Mouse (Mus musculus): ENCODE data around the gene Rbpj. TPM values are rescaled to one million over a fixed set of nuclear protein-coding genes. Genes with fewer than 3 reads are reported as not detected.
"Not testable (repeated sequence)": the region's sequence is repeated elsewhere in the genome, so short reads cannot be mapped to it uniquely, and the experiment has no call there.

Gene Rbpj
- polyA plus RNA-seq, 1 experiment: not detected

- WGBS: 37% methylated on average over 9 of the region's 9 CpGs
- H3K4me1 ChIP-seq (ENCODE audit: control insufficient read depth, insufficient read depth, low read length): no peaks in the 10 kb centered on the region
- H3K4me3 ChIP-seq (ENCODE audit: insufficient read depth, low read depth, low read length): no peak overlapping the region
- H3K27ac ChIP-seq (ENCODE audit: insufficient read depth, low read depth, low read length): no peak overlapping the region
- TF ChIP-seq POLR2A (IDR thresholded peaks at IDR 0.05; ENCODE audit: insufficient read depth, low read depth, low read length) (no peak), CTCF (IDR thresholded peaks at IDR 0.05; ENCODE audit: insufficient read depth, low read depth, low read length) (no peak)
These were observed 81.1 kb downstream of the Rbpj start for GRCm38 (mm10) chr5:53546979-53547472.

GRCm38 (mm10) chr5:53550329-53550728 lies 84.4 kb downstream of the Rbpj start:
- not testable (repeated sequence) for H3K27ac ChIP-seq (ENCODE audit: insufficient read depth, low read depth, low read length); H3K4me3 ChIP-seq (ENCODE audit: insufficient read depth, low read depth, low read length); H3K4me1 ChIP-seq (ENCODE audit: control insufficient read depth, insufficient read depth, low read length)
- WGBS: 100% methylated on average over 1 of the region's 1 CpGs

- Histone ChIP-seq H3K4me1 (ENCODE audit: control insufficient read depth, insufficient read depth, low read length) (no peaks in the 10 kb centered on the region), H3K27ac (ENCODE audit: insufficient read depth, low read depth, low read length) (no peak overlapping the region), H3K4me3 (ENCODE audit: insufficient read depth, low read depth, low read length) (no peak overlapping the region)
- TF ChIP-seq CTCF (IDR thresholded peaks at IDR 0.05; ENCODE audit: insufficient read depth, low read depth, low read length) (no peak), POLR2A (IDR thresholded peaks at IDR 0.05; ENCODE audit: insufficient read depth, low read depth, low read length) (no peak)
- 92% methylated on average over 6 of the region's 6 CpGs for WGBS
These were observed 85.4 kb downstream of the Rbpj start for GRCm38 (mm10) chr5:53551394-53551793.

- Histone ChIP-seq H3K27ac (ENCODE audit: insufficient read depth, low read depth, low read length) (no peak overlapping the region), H3K4me1 (ENCODE audit: control insufficient read depth, insufficient read depth, low read length) (no peaks in the 10 kb centered on the region), H3K4me3 (ENCODE audit: insufficient read depth, low read depth, low read length) (no peak overlapping the region)
- WGBS: 70% methylated on average over 4 of the region's 4 CpGs
- no peak for TF ChIP-seq CTCF (IDR thresholded peaks at IDR 0.05; ENCODE audit: insufficient read depth, low read depth, low read length)
- no peak for TF ChIP-seq POLR2A (IDR thresholded peaks at IDR 0.05; ENCODE audit: insufficient read depth, low read depth, low read length)
These were observed 86.0 kb downstream of the Rbpj start for GRCm38 (mm10) chr5:53551910-53552309.

GRCm38 (mm10) chr5:53553281-53553680 lies 87.3 kb downstream of the Rbpj start:
- TF ChIP-seq CTCF (IDR thresholded peaks at IDR 0.05; ENCODE audit: insufficient read depth, low read depth, low read length): no peak
- no peak for TF ChIP-seq POLR2A (IDR thresholded peaks at IDR 0.05; ENCODE audit: insufficient read depth, low read depth, low read length)
- H3K4me1 ChIP-seq (ENCODE audit: control insufficient read depth, insufficient read depth, low read length): no peaks in the 10 kb centered on the region
- H3K4me3 ChIP-seq (ENCODE audit: insufficient read depth, low read depth, low read length): no peak overlapping the region
- no peak overlapping the region for H3K27ac ChIP-seq (ENCODE audit: insufficient read depth, low read depth, low read length)
- WGBS: 97% methylated on average over 1 of the region's 1 CpGs

GRCm38 (mm10) chr5:53554180-53554579 lies 88.2 kb downstream of the Rbpj start:
- Histone ChIP-seq H3K27ac (ENCODE audit: insufficient read depth, low read depth, low read length) (no peak overlapping the region), H3K4me1 (ENCODE audit: control insufficient read depth, insufficient read depth, low read length) (no peaks in the 10 kb centered on the region), H3K4me3 (ENCODE audit: insufficient read depth, low read depth, low read length) (no peak overlapping the region)
- no peak for TF ChIP-seq POLR2A (IDR thresholded peaks at IDR 0.05; ENCODE audit: insufficient read depth, low read depth, low read length)
- TF ChIP-seq CTCF (IDR thresholded peaks at IDR 0.05; ENCODE audit: insufficient read depth, low read depth, low read length): no peak
- 98% methylated on average over 8 of the region's 8 CpGs for WGBS

GRCm38 (mm10) chr5:53554926-53555325 lies 89.0 kb downstream of the Rbpj start:
- no peak for TF ChIP-seq POLR2A (IDR thresholded peaks at IDR 0.05; ENCODE audit: insufficient read depth, low read depth, low read length)
- no peak for TF ChIP-seq CTCF (IDR thresholded peaks at IDR 0.05; ENCODE audit: insufficient read depth, low read depth, low read length)
- no peak overlapping the region for H3K27ac ChIP-seq (ENCODE audit: insufficient read depth, low read depth, low read length)
- H3K4me3 ChIP-seq (ENCODE audit: insufficient read depth, low read depth, low read length): no peak overlapping the region
- H3K4me1 ChIP-seq (ENCODE audit: control insufficient read depth, insufficient read depth, low read length): no peaks in the 10 kb centered on the region
- WGBS: 94% methylated on average over 4 of the region's 4 CpGs

- H3K4me3 ChIP-seq (ENCODE audit: insufficient read depth, low read depth, low read length): no peak overlapping the region
- TF ChIP-seq POLR2A (IDR thresholded peaks at IDR 0.05; ENCODE audit: insufficient read depth, low read depth, low read length): no peak
- no peak for TF ChIP-seq CTCF (IDR thresholded peaks at IDR 0.05; ENCODE audit: insufficient read depth, low read depth, low read length)
- 92% methylated on average over 8 of the region's 8 CpGs for WGBS
- no peak overlapping the region for H3K27ac ChIP-seq (ENCODE audit: insufficient read depth, low read depth, low read length)
- no peaks in the 10 kb centered on the region for H3K4me1 ChIP-seq (ENCODE audit: control insufficient read depth, insufficient read depth, low read length)
These were observed 89.5 kb downstream of the Rbpj start for GRCm38 (mm10) chr5:53555474-53555873.

GRCm38 (mm10) chr5:53555929-53556328 lies 90.0 kb downstream of the Rbpj start:
- no peaks in the 10 kb centered on the region for H3K4me1 ChIP-seq (ENCODE audit: control insufficient read depth, insufficient read depth, low read length)
- no peak overlapping the region for H3K27ac ChIP-seq (ENCODE audit: insufficient read depth, low read depth, low read length)
- TF ChIP-seq POLR2A (IDR thresholded peaks at IDR 0.05; ENCODE audit: insufficient read depth, low read depth, low read length): no peak
- no peak for TF ChIP-seq CTCF (IDR thresholded peaks at IDR 0.05; ENCODE audit: insufficient read depth, low read depth, low read length)
- 97% methylated on average over 5 of the region's 5 CpGs for WGBS
- no peak overlapping the region for H3K4me3 ChIP-seq (ENCODE audit: insufficient read depth, low read depth, low read length)

All from olfactory bulb, adult 2 months (tissue).